Mouse (Mus musculus) urinary bladder, adult 18-20 months (tissue): Measurements from ENCODE around the gene Rasgef1b.

Source experiments
- DNase-seq, 2 experiments: peaks; one replicate each; pipeline ENCODE4 v3.0.0; 2022; ENCODE audit warnings: low spot score in 2 of 2, mixed read lengths in 2 of 2

The Rasgef1b gene

DNA sequence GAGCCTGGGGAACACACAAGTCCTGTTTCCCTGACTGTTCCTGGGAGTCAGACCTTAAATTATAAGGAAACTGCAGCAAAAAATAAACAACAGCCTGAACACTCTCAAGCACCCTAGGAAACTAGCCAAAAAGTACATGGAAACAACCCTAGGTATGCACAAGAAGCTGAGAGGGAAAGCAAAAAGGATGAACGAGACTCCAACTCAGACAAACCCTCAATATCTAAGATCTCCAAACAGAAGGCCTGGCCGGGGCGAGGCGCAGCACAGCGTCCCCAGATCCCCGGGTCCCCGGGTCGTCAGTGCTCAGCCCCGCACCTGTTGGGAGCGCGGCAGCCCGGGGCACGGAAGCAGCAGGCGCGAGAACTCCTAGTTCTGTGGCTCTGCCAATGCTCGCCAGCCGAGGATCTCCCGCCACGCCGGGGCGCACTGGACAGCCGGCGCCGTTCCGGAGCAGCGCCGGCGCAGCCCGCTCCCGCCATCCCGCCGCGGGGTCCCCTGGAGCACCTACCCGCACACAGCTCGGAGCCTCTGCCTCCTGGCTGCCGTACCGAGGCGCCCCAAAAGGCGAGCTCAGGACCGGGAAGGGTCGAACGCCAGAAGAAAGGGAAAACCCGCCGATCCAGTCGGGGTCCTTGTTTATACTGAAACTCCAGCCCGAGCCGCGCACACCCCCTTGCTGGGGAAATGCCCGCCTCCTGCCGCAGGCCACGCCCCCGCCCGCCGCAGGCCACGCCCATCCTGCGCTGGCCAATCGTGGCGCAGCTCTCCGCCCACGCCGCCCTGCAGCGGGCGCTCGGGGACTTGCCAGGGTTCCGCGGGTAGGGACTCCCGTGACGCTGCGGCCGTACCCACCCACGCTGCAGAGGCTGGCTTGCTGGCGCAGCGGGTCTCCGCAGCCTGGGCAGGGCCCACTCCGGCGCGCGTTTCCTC is 476.4 kb downstream of the Rasgef1b start:
- peak; percentile 92 to 98 for DNase-seq

DNA sequence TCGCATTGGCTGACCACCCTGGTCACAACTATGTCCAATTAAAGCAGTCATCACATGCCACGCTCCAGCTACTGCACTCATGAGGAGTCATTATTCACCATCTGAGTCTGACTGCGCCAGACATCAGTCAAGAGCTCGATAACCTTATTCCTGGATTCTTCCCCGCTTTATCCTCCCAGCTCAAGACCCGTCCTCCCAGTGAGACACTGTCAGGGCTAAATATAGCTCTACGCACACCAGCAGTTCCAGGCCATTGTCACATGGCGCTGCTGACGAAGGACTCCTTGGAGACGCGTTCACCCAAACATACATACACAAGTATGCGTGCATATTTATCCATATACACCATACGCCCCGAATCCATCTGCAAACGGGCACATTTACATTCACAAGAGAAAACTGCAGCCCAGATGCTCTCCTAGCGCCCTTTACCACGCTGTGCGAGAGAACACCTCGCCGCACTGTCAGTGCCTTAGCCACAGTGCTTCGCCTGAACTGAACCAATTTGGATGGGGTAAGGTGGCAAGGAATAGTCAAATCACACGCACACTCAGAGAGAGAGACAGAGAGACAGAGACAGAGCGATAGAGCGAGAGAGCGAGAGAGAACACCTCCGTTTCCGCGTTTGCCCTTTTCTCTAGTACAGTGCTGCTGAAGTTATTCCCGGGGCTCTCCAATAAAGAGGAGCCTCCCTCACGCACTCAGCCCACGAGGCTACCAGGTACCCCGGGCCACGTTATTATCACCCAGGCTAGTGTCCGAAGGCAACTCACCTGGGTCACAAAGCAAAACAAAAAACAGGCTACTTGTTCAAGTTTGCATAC is 477.3 kb downstream of the Rasgef1b start:
- peak in 1 of 2 experiments; percentile 39 for DNase-seq

- DNase-seq, result no peak
Observed at GRCm38 (mm10) chr5:99250820-99251219, 478.0 kb downstream of the Rasgef1b start.

GRCm38 (mm10) chr5:99248501-99248900 is 480.4 kb downstream of the Rasgef1b start:
- DNase-seq, result peak; percentile 91 to 97

DNA sequence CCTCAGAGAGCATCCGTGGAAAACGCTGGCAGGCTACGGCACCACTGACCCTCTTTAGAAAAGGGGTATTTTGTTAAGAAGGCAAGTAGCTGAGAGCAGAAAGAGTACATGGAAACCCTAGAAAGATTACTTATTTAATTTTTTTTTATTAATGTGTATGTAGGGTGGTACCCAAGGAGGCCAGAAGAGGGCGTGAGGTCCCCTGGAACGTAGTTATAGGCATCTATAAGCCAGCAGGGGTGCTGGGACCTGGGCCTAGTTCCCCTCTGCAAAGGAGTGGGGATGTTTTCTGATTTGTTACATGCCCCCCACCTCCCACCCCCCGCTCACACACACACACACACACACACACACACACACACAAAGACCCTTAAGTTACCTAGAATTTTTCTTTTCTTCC is 480.9 kb downstream of the Rasgef1b start:
- DNase-seq, result no peak

- DNase-seq, result no peak
Observed at GRCm38 (mm10) chr5:99247441-99247840, 481.4 kb downstream of the Rasgef1b start.

- DNase-seq, result no peak
Observed at GRCm38 (mm10) chr5:99246972-99247371, 481.9 kb downstream of the Rasgef1b start.

DNA sequence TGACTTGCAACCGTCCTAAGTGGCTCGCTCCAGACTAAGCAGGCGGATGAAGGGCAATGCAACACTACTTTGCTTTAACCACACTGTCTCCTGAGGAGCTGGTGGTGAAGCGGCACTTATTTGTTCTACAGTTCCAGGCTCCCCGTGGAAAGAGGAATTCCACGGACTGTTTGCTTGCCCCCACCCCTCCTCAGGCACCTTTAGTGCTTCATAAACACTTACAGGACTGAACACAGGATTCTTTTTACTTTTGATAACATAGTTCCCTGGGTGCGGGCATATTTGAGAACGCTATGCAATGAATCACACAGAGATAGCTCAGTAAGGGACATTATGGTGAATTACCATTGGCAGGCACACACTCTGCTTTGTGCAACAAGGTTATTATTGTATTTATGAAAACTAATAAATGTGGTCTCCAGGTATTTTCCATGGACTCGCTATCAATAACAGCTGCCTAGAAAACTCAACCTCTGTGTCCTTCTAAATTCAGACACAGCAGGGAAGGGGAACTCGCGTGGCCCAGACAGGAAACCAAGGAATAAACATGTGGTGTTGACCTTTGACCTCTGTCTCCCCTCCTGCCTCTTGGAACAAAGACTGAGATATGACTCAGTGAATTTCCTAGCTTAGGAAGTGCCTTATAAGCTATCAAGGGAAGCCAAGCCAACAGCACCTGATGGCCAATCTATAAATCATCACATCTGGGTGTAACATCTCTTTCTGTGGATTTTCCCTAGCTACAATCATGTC is 486.7 kb downstream of the Rasgef1b start:
- no peak for DNase-seq

DNA sequence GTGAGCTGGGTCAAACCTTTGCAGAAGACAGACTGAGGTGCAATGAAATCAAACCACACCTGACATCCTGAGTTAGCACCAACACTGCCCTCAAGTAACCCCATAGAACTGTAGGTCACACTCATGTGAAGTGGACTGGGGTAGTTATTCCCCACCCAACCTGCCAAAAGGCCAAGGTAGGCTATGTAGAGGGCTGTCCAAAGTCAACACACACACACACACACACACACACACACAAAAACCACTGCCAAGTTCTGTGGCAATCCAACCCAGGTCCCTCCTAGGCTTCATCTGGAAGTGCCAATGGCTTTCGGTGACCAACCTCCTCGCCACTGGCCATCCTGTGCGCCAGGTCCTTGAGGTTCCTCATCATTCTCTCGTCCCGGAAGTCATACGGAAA is 488.4 kb downstream of the Rasgef1b start:
- DNase-seq, result no peak

DNA sequence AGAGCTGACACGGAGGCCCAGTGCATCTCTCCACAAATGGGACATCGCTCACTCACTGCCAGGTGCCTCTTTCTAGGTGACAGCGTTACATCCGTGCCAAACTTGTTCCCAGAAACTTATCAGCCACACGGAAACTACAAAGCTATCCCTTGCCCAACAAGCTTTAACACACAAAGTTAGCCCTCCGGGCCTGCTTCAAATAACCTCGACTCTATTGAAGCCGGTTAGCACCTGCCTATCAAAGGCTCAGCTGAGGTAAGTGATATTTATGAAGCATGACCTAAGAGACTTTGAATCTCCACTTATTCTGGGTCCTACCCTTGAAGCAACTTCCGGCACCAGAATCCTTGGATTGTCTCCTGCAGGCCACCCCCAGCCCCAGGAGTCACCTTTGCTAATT is 489.2 kb downstream of the Rasgef1b start:
- no peak for DNase-seq

- no peak for DNase-seq
Observed at GRCm38 (mm10) chr5:99238150-99238549, 490.7 kb downstream of the Rasgef1b start.

DNA sequence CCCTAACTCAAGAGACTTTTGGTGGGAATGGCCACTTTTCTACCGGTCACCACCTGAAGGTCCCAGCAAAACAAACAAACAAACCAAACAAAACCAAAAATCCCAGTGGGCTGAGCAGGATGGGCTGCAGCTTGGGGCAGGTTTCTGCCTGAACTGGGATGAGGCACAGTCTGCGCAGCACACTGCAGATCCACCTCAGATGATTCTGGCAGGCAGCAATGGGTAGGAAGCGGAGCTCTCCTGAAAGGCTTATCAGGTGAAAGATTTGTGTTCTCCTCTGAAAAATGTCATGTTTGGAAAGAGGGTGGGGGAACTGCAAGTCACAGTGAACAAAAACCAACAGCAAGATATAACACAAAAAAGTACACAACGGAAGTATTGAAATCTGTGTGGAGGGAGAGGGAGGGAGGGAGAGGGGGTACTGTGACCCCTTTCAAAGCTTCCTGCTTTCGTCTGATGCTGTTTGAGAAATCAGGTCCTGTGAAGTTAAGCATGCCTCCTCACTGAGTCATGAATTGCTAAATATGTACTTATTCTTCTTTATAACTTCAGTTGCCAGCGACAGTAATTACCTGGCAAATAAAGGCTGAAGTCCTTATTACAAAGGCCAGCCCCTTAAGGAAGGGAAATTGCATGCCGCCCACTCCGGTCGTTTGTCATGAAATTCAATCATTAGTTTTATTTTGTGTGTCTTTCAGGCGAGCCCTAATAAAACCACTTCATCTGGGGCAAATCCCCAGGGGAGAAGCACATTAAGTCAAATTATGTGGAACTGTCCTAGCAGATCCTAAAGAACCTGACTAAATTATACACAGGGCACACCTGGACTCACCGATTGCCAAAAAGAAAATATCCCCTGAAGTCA is 491.7 kb downstream of the Rasgef1b start:
- no peak for DNase-seq

GRCm38 (mm10) chr5:99236431-99236830 is 492.4 kb downstream of the Rasgef1b start:
- no peak for DNase-seq

- DNase-seq, result no peak
Observed at GRCm38 (mm10) chr5:99234275-99234674, 494.6 kb downstream of the Rasgef1b start.

- DNase-seq, result no peak
Observed at GRCm38 (mm10) chr5:99233176-99233575, 495.7 kb downstream of the Rasgef1b start.

DNA sequence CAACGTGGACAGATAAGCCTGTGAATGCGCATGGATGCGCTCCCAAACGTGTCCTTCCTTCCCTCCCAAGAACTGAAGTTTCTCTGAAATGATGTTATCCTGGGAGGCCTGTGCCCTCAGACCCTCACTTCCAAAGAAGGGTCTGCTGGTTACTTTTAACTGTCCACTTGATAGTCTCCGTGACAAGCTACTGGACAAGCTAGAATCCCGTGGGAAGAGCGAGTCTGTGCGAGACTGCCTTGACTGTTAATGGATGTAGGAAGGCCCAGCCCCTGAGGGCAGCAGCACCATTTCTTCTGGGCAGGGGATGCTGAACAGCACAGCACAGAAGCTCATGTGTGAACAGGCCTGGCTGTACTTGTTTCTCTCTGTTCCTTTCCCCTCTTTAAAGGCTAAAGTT is 496.5 kb downstream of the Rasgef1b start:
- no peak for DNase-seq

GRCm38 (mm10) chr5:99230476-99230875 is 498.4 kb downstream of the Rasgef1b start:
- no peak for DNase-seq

GRCm38 (mm10) chr5:99227361-99227760 is 501.5 kb downstream of the Rasgef1b start:
- no peak for DNase-seq

DNA sequence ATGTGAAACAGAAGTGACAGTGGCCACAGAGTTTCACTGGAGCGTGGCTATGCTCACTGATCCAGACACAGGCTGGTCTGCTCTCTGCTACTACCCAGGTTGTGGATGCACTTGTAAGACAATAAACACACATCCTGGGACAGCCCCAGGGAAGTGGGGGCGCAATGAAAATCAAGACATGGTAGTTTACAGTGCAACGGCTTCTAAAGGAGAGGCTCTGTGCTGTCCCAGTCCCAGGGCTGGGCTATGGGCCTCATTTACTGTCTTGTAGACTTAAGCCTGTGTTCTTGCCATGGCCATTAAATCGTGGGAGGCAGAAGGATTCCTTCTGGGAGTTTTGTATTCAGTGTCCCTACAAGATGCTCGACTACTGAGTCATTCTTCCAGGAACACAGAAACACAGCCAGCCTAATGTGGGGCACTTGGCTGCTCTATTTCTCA is 504.3 kb downstream of the Rasgef1b start:
- peak in 1 of 2 experiments; percentile 16 for DNase-seq

DNA sequence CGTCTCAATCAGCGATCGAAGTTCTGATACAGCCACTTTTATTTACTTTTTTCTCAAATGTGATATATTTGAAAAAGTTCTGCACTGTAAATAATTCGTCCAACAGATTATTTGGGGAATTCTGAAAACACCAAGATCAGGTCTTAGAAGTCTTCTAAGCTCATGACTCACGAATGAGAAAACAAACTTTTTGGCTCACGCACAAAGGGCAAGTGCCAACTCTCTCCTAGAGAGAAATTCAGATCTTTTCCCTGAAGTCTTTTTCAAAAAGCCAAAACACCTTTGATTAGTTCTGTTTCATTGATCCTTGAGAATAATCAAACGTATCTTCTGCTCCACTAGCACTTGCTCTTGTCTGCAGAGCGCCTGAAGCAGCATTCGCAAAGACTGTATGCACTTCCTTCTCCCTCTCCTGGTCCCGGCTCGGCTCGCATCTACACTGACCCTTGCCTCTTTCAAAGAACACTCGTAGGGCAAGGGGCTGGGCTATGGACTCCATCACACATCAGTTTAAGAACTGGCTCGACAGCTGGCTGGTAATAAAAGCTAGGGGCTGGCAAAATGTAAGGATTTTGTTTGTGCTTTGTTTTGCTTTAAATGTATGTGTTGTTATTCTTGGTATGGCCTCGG is 504.9 kb downstream of the Rasgef1b start:
- DNase-seq, result no peak
